Mouse (Mus musculus) liver, adult 2 months (tissue): ENCODE results near the gene Csmd2. TPM values are rescaled to one million over a fixed set of nuclear protein-coding genes. Genes with fewer than 3 reads are reported as not detected.

Experiments
- DNase-seq: peaks from one replicate; pipeline ENCODE4 v3.0.0-alpha.2; 2011; ENCODE audit warnings: low read depth, low spot score; ENCODE audit errors: extremely low read depth
- H3K27ac ChIP-seq: fragments of 200-500 bp; replicated peaks from 2 replicates; pipeline ENCODE4 v1.5.1; 2012; ENCODE audit warnings: low read depth, mild to moderate bottlenecking, control low read depth, inconsistent platforms, low read length; ENCODE audit not compliant: insufficient read depth
- H3K27me3 ChIP-seq: fragments of 200-500 bp; 2 replicates; pipeline ENCODE4 v1.6.1; 2012; ENCODE audit warnings: mild to moderate bottlenecking, moderate library complexity, low read length, inconsistent platforms; ENCODE audit not compliant: control insufficient read depth, insufficient read depth
- H3K36me3 ChIP-seq: fragments of 200-500 bp; 2 replicates; pipeline ENCODE4 v1.6.1; 2012; ENCODE audit warnings: low read length, inconsistent platforms; ENCODE audit not compliant: control insufficient read depth, insufficient read depth
- H3K4me1 ChIP-seq: fragments of 200-500 bp; 2 replicates; pipeline ENCODE4 v1.6.1; 2011; ENCODE audit warnings: low read length; ENCODE audit not compliant: control insufficient read depth, insufficient read depth
- H3K4me3 ChIP-seq: fragments of 200-500 bp; 2 replicates; pipeline ENCODE4 v1.5.1; 2011; ENCODE audit warnings: low read depth, mild to moderate bottlenecking, control low read depth, low read length, moderate library complexity; ENCODE audit not compliant: insufficient read depth
- H3K79me2 ChIP-seq: fragments of 200-500 bp; 2 replicates; pipeline ENCODE4 v1.6.1; 2012; ENCODE audit warnings: inconsistent platforms, mild to moderate bottlenecking, low read length, moderate library complexity; ENCODE audit not compliant: control insufficient read depth, insufficient read depth
- H3K9ac ChIP-seq: fragments of 200-500 bp; 2 replicates; pipeline ENCODE4 v1.6.1; 2012; ENCODE audit warnings: low read depth, mild to moderate bottlenecking, control low read depth, inconsistent platforms, low read length
- CTCF ChIP-seq: fragments of 200-500 bp; IDR thresholded peaks from 2 replicates; pipeline ENCODE4 v1.5.1; 2011; ENCODE audit warnings: low read depth, low read length, control low read depth
- POLR2A ChIP-seq: fragments of 200-500 bp; IDR thresholded peaks from 2 replicates; pipeline ENCODE4 v1.6.1; 2011; ENCODE audit warnings: low read length, control low read depth; ENCODE audit not compliant: insufficient read depth; ENCODE audit errors: extremely low read depth
- WGBS: fragments of 180-500 bp; shearing (Covaris S2); methylation state at CpG from one replicate; pipeline ENCODE4 v1.1.7; 2018; 5-methylcytosine and 5-hydroxymethylcytosine counted together
- polyA plus RNA-seq: library from polyadenylated mRNA; depleted of rRNA; stranded (reverse); fragments of >200 nt; gene quantifications from 2 replicates; pipeline ENCODE4 v1.2.3, GENCODE M21; 2012
- total RNA-seq: library from RNA; depleted of rRNA; stranded (reverse); fragments of >200 nt; gene quantifications from 2 replicates; pipeline ENCODE4 v1.2.3, GENCODE M21; 2014

The Csmd2 gene
- total and polyA plus RNA-seq, 2 experiments: not detected

DNA sequence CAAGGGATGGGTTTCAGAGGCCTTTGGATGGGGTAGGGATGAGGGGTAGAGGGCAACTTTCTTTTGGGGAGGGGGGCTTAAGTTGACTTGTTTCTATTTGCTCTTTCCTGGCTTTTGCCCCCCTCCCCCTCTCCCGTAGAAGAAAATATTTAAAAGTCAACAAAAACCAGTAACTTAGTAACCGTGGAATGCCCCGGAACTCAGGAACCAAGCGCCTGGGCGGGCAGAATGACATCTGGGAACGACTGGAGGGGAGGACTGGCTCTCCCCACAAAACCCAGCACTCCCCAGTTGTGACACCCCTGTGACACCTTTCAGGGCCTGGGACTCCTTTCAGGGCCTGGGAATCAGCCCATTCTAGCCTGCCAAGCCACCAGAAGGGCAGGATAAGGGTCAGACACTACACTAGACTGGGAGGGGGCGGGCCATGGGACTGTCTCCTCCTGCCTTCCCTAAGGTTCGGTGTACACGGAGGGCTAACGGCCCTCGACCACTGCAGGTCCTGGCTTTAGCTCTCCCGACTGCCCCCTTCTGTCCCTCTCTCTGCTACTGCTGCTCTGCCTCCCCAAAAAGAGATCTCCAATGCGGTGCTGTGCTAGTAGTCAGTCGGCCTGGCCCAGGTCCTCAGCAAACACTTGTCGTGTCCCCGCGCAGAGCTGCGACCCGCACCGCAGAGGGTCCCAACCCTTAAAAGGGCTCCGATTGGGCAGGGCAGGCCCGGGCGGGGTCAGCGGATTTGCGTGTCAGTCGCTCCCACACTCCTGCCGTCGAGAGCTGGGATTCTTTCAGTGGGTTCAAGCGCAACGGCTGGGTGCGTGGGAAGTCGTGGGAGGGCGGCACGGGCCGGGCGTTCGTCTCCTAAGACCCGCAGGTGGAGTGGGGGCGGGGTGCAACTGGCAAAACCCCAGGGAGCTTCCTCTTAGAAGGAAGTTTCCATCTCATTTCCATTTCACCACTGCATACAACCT, 16.5 kb upstream of the Csmd2 start, which contains the start of gene CK137956:
Gene CK137956, minus strand, starts transcription at position 51 of the 968 bp plus-strand sequence.
- Histone ChIP-seq H3K79me2 (no peaks in the 10 kb centered on the region), H3K27ac (no peak within 1 kb of the TSS), H3K9ac (no peak within 1 kb of the TSS), H3K4me1 (no peaks in the 10 kb centered on the region), H3K4me3 (no peak within 1 kb of the TSS), H3K36me3 (no peaks in the 10 kb centered on the region), H3K27me3 (peaks cover 3% of the 10 kb centered on the region; the same call in 1 of the 2 replicates)
- no peak for TF ChIP-seq CTCF
- no peak for TF ChIP-seq POLR2A
- WGBS: 4% methylated on average over 39 of the region's 39 CpGs
- no peak for DNase-seq

DNA sequence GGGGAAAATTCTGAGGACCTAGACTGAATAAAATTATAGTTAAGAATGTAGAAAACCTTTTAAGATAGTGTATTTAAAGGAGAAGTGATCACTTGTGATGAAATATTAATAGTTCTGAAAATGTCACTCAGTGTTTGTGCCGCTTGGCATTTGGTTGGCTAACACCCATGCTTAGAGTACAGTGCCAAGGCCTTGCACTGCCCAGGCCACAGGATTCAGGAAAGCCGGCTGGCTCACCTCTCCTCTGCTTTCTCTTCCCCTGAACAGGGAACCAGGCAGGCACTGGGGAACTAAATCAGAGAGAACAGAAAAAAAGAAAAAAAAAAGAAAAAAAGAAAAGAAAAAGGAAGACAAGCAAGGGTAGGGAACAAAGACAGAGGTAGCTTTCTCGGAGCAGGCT, 14.7 kb upstream of the Csmd2 start:
- Histone ChIP-seq H3K4me1 (no peaks in the 10 kb centered on the region), H3K79me2 (no peaks in the 10 kb centered on the region), H3K27ac (no peak overlapping the region), H3K9ac (no peak overlapping the region), H3K36me3 (no peaks in the 10 kb centered on the region), H3K4me3 (no peak overlapping the region), H3K27me3 (peaks cover 3% of the 10 kb centered on the region; the same call in 1 of the 2 replicates)
- no peak for DNase-seq
- TF ChIP-seq CTCF: no peak
- no peak for TF ChIP-seq POLR2A
- WGBS: 82% methylated on average over 3 of the region's 3 CpGs

DNA sequence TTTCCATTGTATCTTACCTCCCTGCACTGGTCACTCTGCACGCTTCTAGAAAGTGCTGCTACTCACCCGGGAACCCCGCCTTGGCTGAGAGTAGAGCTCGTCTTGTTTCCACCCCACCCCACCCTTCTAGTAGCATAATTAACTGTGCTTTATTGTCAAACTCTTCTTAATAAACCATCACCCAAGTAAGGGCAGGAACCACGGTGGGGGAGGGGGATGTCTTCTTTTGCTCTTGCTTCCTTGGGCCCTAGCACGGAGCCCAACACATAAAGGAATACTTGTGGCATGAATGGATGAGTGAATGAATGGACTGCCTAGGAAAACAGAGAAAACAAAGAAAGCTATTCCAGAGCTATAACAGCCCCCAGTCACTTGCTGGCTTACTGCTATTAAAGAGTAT, 6.5 kb upstream of the Csmd2 start:
- Histone ChIP-seq H3K27me3 (peaks cover 3% of the 10 kb centered on the region), H3K4me3 (no peak overlapping the region), H3K27ac (no peak overlapping the region), H3K36me3 (no peaks in the 10 kb centered on the region), H3K4me1 (no peaks in the 10 kb centered on the region), H3K79me2 (no peaks in the 10 kb centered on the region), H3K9ac (no peak overlapping the region)
- no peak for DNase-seq
- 87% methylated on average over 6 of the region's 6 CpGs for WGBS
- no peak for TF ChIP-seq POLR2A
- TF ChIP-seq CTCF: no peak

DNA sequence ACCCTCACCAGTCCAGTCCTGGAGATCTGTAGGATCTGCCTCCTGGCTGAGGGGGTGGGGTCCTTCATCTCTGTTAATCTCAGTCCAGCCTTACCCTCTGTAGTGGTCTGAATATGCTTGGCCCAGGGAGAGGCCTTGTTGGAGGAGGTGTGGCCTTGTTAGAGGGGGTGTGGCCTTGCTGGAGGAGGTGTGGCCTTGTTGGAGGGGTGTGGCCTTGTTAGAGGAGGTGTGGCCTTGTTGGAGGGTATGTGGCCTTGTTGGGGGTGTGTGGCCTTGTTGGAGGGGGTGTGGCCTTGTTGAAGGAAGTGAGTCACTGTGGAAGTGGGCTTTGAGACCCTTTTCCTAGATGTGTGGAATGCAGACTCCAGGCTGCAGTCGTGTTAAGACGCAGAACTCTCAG, 3.2 kb upstream of the Csmd2 start:
- Histone ChIP-seq H3K4me1 (no peaks in the 10 kb centered on the region), H3K9ac (no peak overlapping the region), H3K27me3 (peaks cover 12% of the 10 kb centered on the region), H3K4me3 (no peak overlapping the region), H3K27ac (no peak overlapping the region), H3K79me2 (no peaks in the 10 kb centered on the region), H3K36me3 (no peaks in the 10 kb centered on the region)
- TF ChIP-seq CTCF (no peak), POLR2A (no peak)
- WGBS: 88% methylated on average over 2 of the region's 2 CpGs
- no peak for DNase-seq

DNA sequence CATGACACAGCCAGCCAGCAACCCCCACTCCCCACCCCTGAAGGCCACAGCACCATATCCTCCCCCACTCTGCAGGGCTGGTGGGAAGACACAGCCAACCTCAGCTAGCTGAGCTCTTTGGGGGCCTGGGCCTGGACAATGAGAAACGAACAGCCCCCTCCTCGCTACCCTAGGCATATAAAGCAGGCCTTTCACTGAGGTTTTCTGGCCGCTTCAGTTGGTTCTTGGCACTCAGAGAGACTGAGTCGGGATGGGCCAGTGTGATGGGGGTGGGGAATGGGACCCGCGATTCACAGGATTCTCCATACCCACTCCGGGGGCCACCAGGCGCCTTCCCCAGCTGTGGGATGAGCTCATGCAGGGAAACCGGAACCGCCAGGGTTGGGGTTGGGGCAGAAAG, 1.8 kb upstream of the Csmd2 start:
- peaks cover 19% of the 10 kb centered on the region for H3K27me3 ChIP-seq

DNA sequence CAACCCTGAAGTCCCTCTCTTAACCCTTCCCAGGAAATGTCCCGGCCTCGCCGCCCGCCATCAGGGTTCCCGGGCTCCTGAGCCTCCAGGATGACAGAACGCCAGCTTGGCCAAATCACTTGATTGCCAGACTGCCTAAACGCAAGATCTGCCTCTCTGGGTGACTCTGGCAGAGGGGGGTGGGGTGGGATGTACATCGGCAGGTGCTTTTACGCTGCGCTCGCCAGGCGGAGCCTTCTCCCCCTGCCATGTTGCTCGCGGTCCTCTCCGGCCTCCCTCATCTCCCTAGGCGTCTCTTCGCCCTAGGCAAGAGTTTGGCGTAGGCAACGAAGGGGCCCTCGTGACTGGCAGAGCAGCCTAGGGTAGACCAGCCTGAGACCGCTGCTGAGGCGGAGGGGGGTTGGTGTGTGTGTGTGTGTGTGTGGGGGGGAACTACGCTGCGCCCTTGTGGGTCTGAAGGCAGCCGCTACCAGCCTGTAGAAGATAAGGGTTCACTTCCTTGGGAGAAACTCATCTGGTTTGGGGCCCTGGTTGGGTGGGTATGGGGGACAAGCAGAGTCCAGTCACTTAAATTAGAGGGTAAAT, 1.1 kb upstream of the Csmd2 start:
- WGBS: 6% methylated on average over 25 of the region's 25 CpGs
- H3K27me3 ChIP-seq: peaks cover 19% of the 10 kb centered on the region
- TF ChIP-seq POLR2A (no peak), CTCF (no peak)

More for the DNA sequence above, 1.8 kb upstream of the Csmd2 start:
- TF ChIP-seq CTCF: no peak
- no peak for TF ChIP-seq POLR2A
- Histone ChIP-seq H3K4me1 (no peaks in the 10 kb centered on the region), H3K27ac (no peak overlapping the region), H3K4me3 (no peak overlapping the region), H3K79me2 (no peaks in the 10 kb centered on the region), H3K36me3 (no peaks in the 10 kb centered on the region), H3K9ac (no peak overlapping the region)
- DNase-seq: no peak
- 25% methylated on average over 10 of the region's 10 CpGs for WGBS

More for the DNA sequence above, 1.1 kb upstream of the Csmd2 start:
- Histone ChIP-seq H3K4me1 (no peaks in the 10 kb centered on the region), H3K79me2 (no peaks in the 10 kb centered on the region), H3K36me3 (no peaks in the 10 kb centered on the region), H3K9ac (no peak overlapping the region), H3K27ac (no peak overlapping the region), H3K4me3 (no peak overlapping the region)
- no peak for DNase-seq
